Mouse (Mus musculus): ENCODE measurements at regions not wholly inside any gene's neighbourhood (a gene's known extent, or its start where the extent isn't known, plus 50 kb on each side); places are given as distances from the start of the nearest gene placed in this dataset.

DNA sequence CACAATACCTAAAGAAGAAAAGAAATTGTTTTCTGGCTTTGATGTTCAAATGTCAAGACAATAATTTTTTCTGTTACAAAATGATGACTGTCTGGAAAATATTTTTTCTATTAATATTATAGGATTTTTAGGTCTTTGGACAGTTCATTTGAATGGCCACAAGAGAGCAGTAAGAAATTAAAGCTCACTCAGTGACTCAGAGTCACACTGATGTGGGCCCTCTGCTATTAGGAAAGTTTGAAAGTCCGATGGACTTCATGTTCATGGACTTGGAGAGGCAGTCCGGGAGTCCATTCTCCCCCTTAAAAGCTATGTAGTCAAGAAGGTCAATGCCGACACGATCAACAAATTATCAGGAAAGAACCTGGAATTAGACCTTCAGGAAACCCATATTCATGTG is 657.0 kb downstream of the Mecom start:
- Histone ChIP-seq H3K9me3 (no peaks in the 10 kb centered on the region), H3K27me3 (no peaks in the 10 kb centered on the region), H3K27ac (no peak overlapping the region), H3K4me2 (no peak overlapping the region), H3K9ac (no peak overlapping the region), H3K4me1 (no peaks in the 10 kb centered on the region), H3K36me3 (no peaks in the 10 kb centered on the region), H3K4me3 (no peak overlapping the region)
- WGBS: 72% methylated on average over 4 of the region's 4 CpGs
- ATAC-seq (ENCODE audit: insufficient number of reproducible peaks, insufficient read depth, low FRiP score, low TSS enrichment, low read depth): no peak

GRCm38 (mm10) chr3:29890286-29890685 is 657.5 kb downstream of the Mecom start:
- no peak for ATAC-seq (ENCODE audit: insufficient number of reproducible peaks, insufficient read depth, low FRiP score, low TSS enrichment, low read depth)
- Histone ChIP-seq H3K27ac (no peak overlapping the region), H3K9me3 (no peaks in the 10 kb centered on the region), H3K4me1 (no peaks in the 10 kb centered on the region), H3K36me3 (no peaks in the 10 kb centered on the region), H3K4me2 (no peak overlapping the region), H3K9ac (no peak overlapping the region), H3K27me3 (no peaks in the 10 kb centered on the region), H3K4me3 (no peak overlapping the region)
- 49% methylated on average over 1 of the region's 1 CpGs for WGBS

DNA sequence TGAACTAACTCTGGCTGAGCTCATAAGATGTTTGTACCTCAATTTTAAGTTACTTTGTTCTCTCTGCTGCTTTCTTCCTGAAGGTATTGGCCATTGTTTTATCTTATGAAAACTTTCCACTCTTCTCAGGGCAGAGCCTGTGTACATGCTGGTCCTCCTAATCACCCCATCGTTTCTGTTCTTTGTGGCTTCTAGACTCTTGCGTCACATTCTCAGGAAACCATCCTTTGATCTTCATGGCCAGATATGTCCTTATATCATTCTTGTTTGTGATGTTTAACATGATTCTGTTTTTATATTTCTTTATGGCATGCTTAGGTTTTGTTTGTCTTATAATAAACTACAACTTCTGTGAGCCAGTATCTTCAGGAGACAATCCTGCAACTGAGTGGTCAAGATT is 658.2 kb downstream of the Mecom start:
- Histone ChIP-seq H3K9me3 (no peaks in the 10 kb centered on the region), H3K27me3 (no peaks in the 10 kb centered on the region), H3K36me3 (no peaks in the 10 kb centered on the region), H3K27ac (no peak overlapping the region), H3K4me1 (no peaks in the 10 kb centered on the region), H3K9ac (no peak overlapping the region), H3K4me3 (no peak overlapping the region), H3K4me2 (no peak overlapping the region)
- 83% methylated on average over 2 of the region's 2 CpGs for WGBS
- ATAC-seq (ENCODE audit: insufficient number of reproducible peaks, insufficient read depth, low FRiP score, low TSS enrichment, low read depth): no peak

DNA sequence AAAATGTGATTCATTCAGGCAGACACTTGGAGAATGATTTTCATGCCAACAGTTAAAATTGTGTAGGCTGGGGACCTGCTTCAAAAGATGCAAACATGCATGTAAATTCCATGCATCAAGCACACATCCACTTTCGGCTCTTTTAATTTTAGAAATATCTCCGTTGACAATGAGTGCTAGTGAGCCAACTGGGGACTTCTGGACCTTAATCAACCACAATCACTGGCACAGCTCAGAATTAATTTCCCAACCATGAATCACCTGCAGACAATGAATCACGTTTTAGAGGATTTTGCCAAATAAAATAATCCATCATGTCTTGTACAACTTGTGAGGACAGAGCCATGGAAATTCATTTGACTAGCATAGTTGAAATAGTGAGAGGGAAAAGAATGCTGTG is 667.8 kb downstream of the Mecom start:
- H3K27ac ChIP-seq: no peak overlapping the region
- H3K9ac ChIP-seq: no peak overlapping the region
- H3K4me1 ChIP-seq: no peaks in the 10 kb centered on the region
- H3K36me3 ChIP-seq: no peaks in the 10 kb centered on the region
- ATAC-seq (ENCODE audit: insufficient number of reproducible peaks, insufficient read depth, low FRiP score, low TSS enrichment, low read depth): no peak
- no peak overlapping the region for H3K4me2 ChIP-seq
- WGBS: 43% methylated on average over 3 of the region's 3 CpGs
- H3K4me3 ChIP-seq: no peak overlapping the region
- no peaks in the 10 kb centered on the region for H3K9me3 ChIP-seq
- H3K27me3 ChIP-seq: no peaks in the 10 kb centered on the region

GRCm38 (mm10) chr3:29875768-29876167 is 672.0 kb downstream of the Mecom start:
- H3K4me2 ChIP-seq: no peak overlapping the region
- H3K9me3 ChIP-seq: no peaks in the 10 kb centered on the region
- no peak for ATAC-seq (ENCODE audit: insufficient number of reproducible peaks, insufficient read depth, low FRiP score, low TSS enrichment, low read depth)
- no peak overlapping the region for H3K27ac ChIP-seq
- no peaks in the 10 kb centered on the region for H3K4me1 ChIP-seq
- no peak overlapping the region for H3K4me3 ChIP-seq
- H3K9ac ChIP-seq: no peak overlapping the region
- no peaks in the 10 kb centered on the region for H3K27me3 ChIP-seq
- H3K36me3 ChIP-seq: no peaks in the 10 kb centered on the region
- WGBS: 73% methylated on average over 5 of the region's 5 CpGs

DNA sequence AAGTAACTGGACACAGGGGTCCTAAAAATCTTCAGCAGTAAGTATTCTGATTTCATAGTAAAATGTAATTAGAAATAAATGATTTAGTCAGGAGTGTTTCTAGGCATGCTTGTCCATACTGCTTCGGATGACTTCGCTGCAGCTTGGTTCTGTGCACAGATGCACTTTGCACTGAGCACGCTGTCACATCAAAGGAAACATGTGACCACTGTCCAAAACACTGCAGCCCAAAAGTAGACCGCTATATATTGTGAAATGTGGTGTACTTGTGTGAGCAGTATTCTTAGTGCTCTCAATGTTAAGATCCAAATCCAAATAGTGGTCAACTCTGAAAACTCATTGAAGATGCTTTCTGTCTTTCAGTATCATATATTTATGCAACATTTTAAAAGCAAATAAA is 685.4 kb downstream of the Mecom start:
- H3K27me3 ChIP-seq: no peaks in the 10 kb centered on the region
- 84% methylated on average over 4 of the region's 4 CpGs for WGBS
- H3K9me3 ChIP-seq: no peaks in the 10 kb centered on the region
- H3K4me1 ChIP-seq: no peaks in the 10 kb centered on the region
- no peaks in the 10 kb centered on the region for H3K36me3 ChIP-seq
- H3K4me3 ChIP-seq: no peak overlapping the region
- no peak overlapping the region for H3K27ac ChIP-seq
- no peak overlapping the region for H3K9ac ChIP-seq
- no peak overlapping the region for H3K4me2 ChIP-seq
- ATAC-seq (ENCODE audit: insufficient number of reproducible peaks, insufficient read depth, low FRiP score, low TSS enrichment, low read depth): no peak

GRCm38 (mm10) chr3:29852465-29852864 is 695.3 kb downstream of the Mecom start:
- 54% methylated on average over 3 of the region's 3 CpGs for WGBS
- no peak overlapping the region for H3K9ac ChIP-seq
- no peaks in the 10 kb centered on the region for H3K9me3 ChIP-seq
- no peak overlapping the region for H3K4me2 ChIP-seq
- ATAC-seq (ENCODE audit: insufficient number of reproducible peaks, insufficient read depth, low FRiP score, low TSS enrichment, low read depth): no peak
- H3K4me3 ChIP-seq: no peak overlapping the region
- H3K4me1 ChIP-seq: no peaks in the 10 kb centered on the region
- H3K27me3 ChIP-seq: no peaks in the 10 kb centered on the region
- no peaks in the 10 kb centered on the region for H3K36me3 ChIP-seq
- H3K27ac ChIP-seq: no peak overlapping the region

GRCm38 (mm10) chr3:29835432-29835831 is 712.4 kb downstream of the Mecom start:
- Histone ChIP-seq H3K27ac (no peak overlapping the region), H3K4me1 (no peaks in the 10 kb centered on the region), H3K27me3 (no peaks in the 10 kb centered on the region; the same call in 1 of the 2 replicates), H3K4me2 (no peak overlapping the region), H3K4me3 (no peak overlapping the region), H3K9ac (no peak overlapping the region), H3K9me3 (no peaks in the 10 kb centered on the region), H3K36me3 (no peaks in the 10 kb centered on the region)
- 73% methylated on average over 4 of the region's 4 CpGs for WGBS
- ATAC-seq (ENCODE audit: insufficient number of reproducible peaks, insufficient read depth, low FRiP score, low TSS enrichment, low read depth): no peak

GRCm38 (mm10) chr3:29834884-29835283 is 712.9 kb downstream of the Mecom start:
- H3K4me1 ChIP-seq: no peaks in the 10 kb centered on the region
- H3K9me3 ChIP-seq: no peaks in the 10 kb centered on the region
- no peak overlapping the region for H3K4me3 ChIP-seq
- WGBS: 29% methylated on average over 2 of the region's 2 CpGs
- no peak overlapping the region for H3K4me2 ChIP-seq
- ATAC-seq (ENCODE audit: insufficient number of reproducible peaks, insufficient read depth, low FRiP score, low TSS enrichment, low read depth): no peak
- no peak overlapping the region for H3K27ac ChIP-seq
- H3K27me3 ChIP-seq: no peaks in the 10 kb centered on the region; the same call in 1 of the 2 replicates
- no peak overlapping the region for H3K9ac ChIP-seq
- no peaks in the 10 kb centered on the region for H3K36me3 ChIP-seq

GRCm38 (mm10) chr3:29831346-29831745 is 716.5 kb downstream of the Mecom start:
- H3K4me3 ChIP-seq: no peak overlapping the region
- no peak overlapping the region for H3K9ac ChIP-seq
- no peaks in the 10 kb centered on the region; the same call in 1 of the 2 replicates for H3K27me3 ChIP-seq
- ATAC-seq (ENCODE audit: insufficient number of reproducible peaks, insufficient read depth, low FRiP score, low TSS enrichment, low read depth): no peak
- no peak overlapping the region for H3K4me2 ChIP-seq
- H3K36me3 ChIP-seq: no peaks in the 10 kb centered on the region
- no peaks in the 10 kb centered on the region for H3K9me3 ChIP-seq
- no peak overlapping the region for H3K27ac ChIP-seq
- WGBS: 79% methylated on average over 1 of the region's 1 CpGs
- no peaks in the 10 kb centered on the region for H3K4me1 ChIP-seq

DNA sequence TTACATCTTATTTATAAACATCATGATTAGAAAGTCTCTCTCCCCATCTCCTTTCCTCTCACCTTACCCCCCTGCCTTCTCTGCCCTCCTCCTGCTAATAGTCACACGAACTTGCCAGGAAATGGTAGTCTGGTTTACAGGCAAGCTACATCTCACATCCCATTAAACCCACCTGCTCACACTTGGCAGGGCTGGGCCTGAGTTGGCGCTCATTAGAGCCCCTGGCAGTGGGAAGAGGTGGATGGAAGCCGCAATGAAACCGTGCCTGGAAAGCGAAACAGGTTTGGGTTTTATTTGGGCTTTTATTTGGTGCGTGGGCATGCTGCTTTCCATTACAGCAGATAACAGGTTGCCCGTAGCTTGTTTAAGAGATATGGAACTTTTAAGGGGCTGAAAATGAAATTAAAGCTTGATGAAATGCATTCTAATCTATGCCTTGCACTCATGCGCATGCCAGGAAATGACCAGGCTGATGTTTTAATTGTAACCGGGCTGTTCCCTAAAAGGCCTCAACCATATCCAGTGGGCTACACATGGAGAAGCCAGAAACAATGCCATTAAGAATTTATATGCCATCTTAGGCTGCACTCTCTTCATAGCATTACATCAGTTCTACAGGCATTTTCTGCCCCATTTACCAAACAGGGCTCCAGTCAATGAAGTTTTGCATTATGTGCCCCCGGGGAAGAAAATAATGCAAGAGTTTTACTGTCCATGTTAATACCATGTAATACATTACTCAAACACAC is 725.0 kb downstream of the Mecom start:
- 74% methylated on average over 10 of the region's 10 CpGs for WGBS
- Histone ChIP-seq H3K4me2 (no peak overlapping the region), H3K4me3 (no peak overlapping the region), H3K9me3 (no peaks in the 10 kb centered on the region), H3K27ac (no peak overlapping the region), H3K27me3 (no peaks in the 10 kb centered on the region; the same call in 1 of the 2 replicates), H3K4me1 (no peaks in the 10 kb centered on the region), H3K36me3 (no peaks in the 10 kb centered on the region), H3K9ac (no peak overlapping the region)
- no peak for ATAC-seq (ENCODE audit: insufficient number of reproducible peaks, insufficient read depth, low FRiP score, low TSS enrichment, low read depth)

GRCm38 (mm10) chr3:29816964-29817363 is 730.8 kb downstream of the Mecom start:
- no peak overlapping the region for H3K9ac ChIP-seq
- no peak overlapping the region for H3K27ac ChIP-seq
- no peaks in the 10 kb centered on the region for H3K36me3 ChIP-seq
- no peak overlapping the region for H3K4me2 ChIP-seq
- WGBS: 80% methylated on average over 4 of the region's 4 CpGs
- no peak for ATAC-seq (ENCODE audit: insufficient number of reproducible peaks, insufficient read depth, low FRiP score, low TSS enrichment, low read depth)
- H3K4me1 ChIP-seq: no peaks in the 10 kb centered on the region
- H3K27me3 ChIP-seq: peaks cover 8% of the 10 kb centered on the region; the same call in 1 of the 2 replicates
- H3K9me3 ChIP-seq: no peaks in the 10 kb centered on the region
- H3K4me3 ChIP-seq: no peak overlapping the region

All from embryonic facial prominence, embryonic 13.5 days (tissue).